In the genomic region with DNA sequence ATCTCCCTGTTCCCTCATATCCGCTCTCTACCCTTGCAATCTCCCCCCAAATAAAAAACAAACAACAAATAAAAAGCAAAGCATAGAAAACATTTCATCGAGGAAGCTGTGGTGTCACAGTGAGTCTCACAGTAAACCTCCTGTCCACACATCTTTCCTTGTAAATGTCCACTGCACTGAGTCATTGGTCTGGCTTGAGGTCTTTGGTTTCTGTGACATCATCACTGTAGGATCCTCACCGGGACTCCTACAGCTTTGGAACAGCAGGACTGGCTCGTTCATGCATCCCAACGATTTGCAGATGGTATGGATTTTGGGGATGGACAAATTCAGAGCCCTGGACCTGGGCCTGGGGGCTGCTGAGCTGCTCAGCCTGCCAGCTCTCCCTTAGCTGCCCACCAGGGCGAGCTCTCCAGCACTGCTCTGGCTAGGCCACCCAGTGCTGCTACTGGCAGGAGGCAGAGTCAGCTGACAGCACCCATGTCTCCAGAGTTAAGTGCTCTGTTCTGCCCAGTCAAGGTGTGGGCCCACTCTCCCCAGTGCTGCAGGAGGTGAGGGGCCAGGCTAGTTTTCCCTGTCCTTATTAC, we compare ENCODE assay signal across 7 mouse cellular contexts. TPM values are rescaled to one million over a fixed set of nuclear protein-coding genes. Genes with fewer than 3 reads are reported as not detected.
DNase-seq lines count a peak whose midpoint lies in the region; ATAC-seq and TF ChIP-seq lines count a peak whose summit lies in the region.
"Not testable (repeated sequence)": the region's sequence is repeated elsewhere in the genome, so short reads cannot be mapped to it uniquely, and the experiment has no call there.

No protein-coding gene starts in this region.

- not testable (repeated sequence) for H3K27me3 ChIP-seq in heart, adult 2 months (ENCODE audit: control insufficient read depth, insufficient read depth, low read length); kidney, postnatal 0 days (ENCODE audit: insufficient read depth, low read length); liver, embryonic 14.5 days (ENCODE audit: control insufficient read depth, insufficient read depth, low read length); midbrain, embryonic 13.5 days; stomach, postnatal 0 days (ENCODE audit: control insufficient read depth, insufficient read depth, low read length)

- not testable (repeated sequence) for H3K4me2 ChIP-seq in kidney, postnatal 0 days (ENCODE audit: low read length); liver, embryonic 14.5 days (ENCODE audit: low read depth); midbrain, embryonic 13.5 days (replicated peaks); stomach, postnatal 0 days (replicated peaks; ENCODE audit: low read depth)

- intact Hi-C loops in heart, adult 2 months (cut with DNase I) = not testable (repeated sequence)

- H3K36me3 ChIP-seq in heart, adult 2 months (ENCODE audit: control insufficient read depth, insufficient read depth, low read length); liver, embryonic 14.5 days (replicated peaks; ENCODE audit: control insufficient read depth, insufficient read depth, low read depth): not testable (repeated sequence)
- peaks cover 25% of the 10 kb centered on the region for H3K36me3 ChIP-seq in kidney, postnatal 0 days (ENCODE audit: insufficient read depth, low read length)
- H3K36me3 ChIP-seq in midbrain, embryonic 13.5 days = peaks cover 21% of the 10 kb centered on the region
- H3K36me3 ChIP-seq in stomach, postnatal 0 days (ENCODE audit: control insufficient read depth, insufficient read depth, low read length) = peaks cover 11% of the 10 kb centered on the region; the same call in 1 of the 2 replicates

- DNase-seq in adrenal gland, adult 2 months = peak; percentile 41
- DNase-seq in heart, adult 2 months; kidney, postnatal 0 days (ENCODE audit: low spot score); liver, embryonic 14.5 days (ENCODE audit: low read depth in 3 of 3, low spot score in 3 of 3): not testable (repeated sequence)
- DNase-seq in stomach, postnatal 0 days (ENCODE audit: low spot score) = peak; percentile 21

- H3K4me1 ChIP-seq in embryonic fibroblast, embryonic 13.5 days (ENCODE audit: control insufficient read depth, insufficient read depth, low read length); heart, adult 2 months (ENCODE audit: control insufficient read depth, insufficient read depth, low read length); kidney, postnatal 0 days (replicated peaks; ENCODE audit: insufficient read depth, low read length); liver, embryonic 14.5 days (replicated peaks; ENCODE audit: control insufficient read depth in 2 of 2, insufficient read depth in 2 of 2, low read length in 1 of 2); midbrain, embryonic 13.5 days (replicated peaks); stomach, postnatal 0 days (replicated peaks; ENCODE audit: control insufficient read depth, insufficient read depth): not testable (repeated sequence)

- 63% methylated on average over 6 of the region's 6 CpGs for WGBS in heart, adult 2 months
- WGBS in kidney, postnatal 0 days = 63% methylated on average over 6 of the region's 6 CpGs
- WGBS in liver, embryonic 14.5 days (ENCODE audit: insufficient replicate concordance) = 62% methylated on average over 6 of the region's 6 CpGs
- WGBS in midbrain, embryonic 13.5 days = 76% methylated on average over 6 of the region's 6 CpGs
- WGBS in stomach, postnatal 0 days = 60% methylated on average over 6 of the region's 6 CpGs

- TF ChIP-seq POLR2A in embryonic fibroblast, embryonic 13.5 days (IDR thresholded peaks at IDR 0.05; ENCODE audit: low read depth, low read length); heart, adult 2 months (IDR thresholded peaks at IDR 0.05; ENCODE audit: insufficient read depth, low read depth, low read length): not testable (repeated sequence)

- H3K79me2 ChIP-seq in heart, adult 2 months (replicated peaks; ENCODE audit: control insufficient read depth, insufficient read depth, low read length) = not testable (repeated sequence)

- not testable (repeated sequence) for H3K4me3 ChIP-seq in embryonic fibroblast, embryonic 13.5 days (ENCODE audit: insufficient read depth, low read length); heart, adult 2 months; kidney, postnatal 0 days (replicated peaks; ENCODE audit: low read depth, low read length); liver, embryonic 14.5 days (ENCODE audit: insufficient read depth in 1 of 2, low read depth in 2 of 2, low read length in 2 of 2); midbrain, embryonic 13.5 days (replicated peaks); stomach, postnatal 0 days (ENCODE audit: low read depth, low read length)

- ATAC-seq in kidney, postnatal 0 days (replicated peaks; ENCODE audit: low FRiP score, low read depth) = 0 out of 2 replicates have a peak, but pooled peaks have one; percentile 57
- ATAC-seq in liver, embryonic 14.5 days (ENCODE audit: insufficient read depth) = 0 out of 2 replicates have a peak, but pooled peaks have one; percentile 18
- 0 out of 2 replicates have a peak, but pooled peaks have one; percentile 57 for ATAC-seq in midbrain, embryonic 13.5 days
- 0 out of 2 replicates have a peak, but pooled peaks have one; percentile 30 for ATAC-seq in stomach, postnatal 0 days (ENCODE audit: low FRiP score, low TSS enrichment)

- H3K9ac ChIP-seq in heart, adult 2 months (ENCODE audit: low read depth, low read length); kidney, postnatal 0 days (ENCODE audit: low read depth, low read length); liver, embryonic 14.5 days (replicated peaks); stomach, postnatal 0 days (ENCODE audit: low read length): not testable (repeated sequence)
- 0 out of 2 replicates have a peak overlapping the region, but pooled peaks have one; percentile 23 for H3K9ac ChIP-seq in midbrain, embryonic 13.5 days (replicated peaks)

- peak overlapping the region; percentile 27; the same call in 1 of the 2 replicates for H3K27ac ChIP-seq in embryonic fibroblast, embryonic 13.5 days (ENCODE audit: insufficient read depth, low read length)
- not testable (repeated sequence) for H3K27ac ChIP-seq in heart, adult 2 months; kidney, postnatal 0 days; liver, embryonic 14.5 days; midbrain, embryonic 13.5 days; stomach, postnatal 0 days (replicated peaks)

- TF ChIP-seq CTCF in embryonic fibroblast, embryonic 13.5 days (IDR thresholded peaks at IDR 0.05; ENCODE audit: borderline replicate concordance, insufficient read depth, low read length); liver, embryonic 14.5 days (IDR thresholded peaks at IDR 0.05; ENCODE audit: low read depth): not testable (repeated sequence)
- TF ChIP-seq CTCF in heart, adult 2 months (IDR thresholded peaks at IDR 0.05) = peak; percentile 17; the same call in 1 of the 2 replicates
- TF ChIP-seq CTCF in kidney, postnatal 0 days (IDR thresholded peaks at IDR 0.05; ENCODE audit: low read depth) = peak; percentile 46; the same call in 1 of the 2 replicates
- peak; percentile 41 for TF ChIP-seq CTCF in stomach, postnatal 0 days (IDR thresholded peaks at IDR 0.05; ENCODE audit: low read depth)

- TF ChIP-seq EP300 in heart, adult 2 months (IDR thresholded peaks at IDR 0.05; ENCODE audit: insufficient read depth, low read depth, low read length); liver, embryonic 14.5 days (IDR thresholded peaks at IDR 0.05; ENCODE audit: low read depth); stomach, postnatal 0 days (optimal IDR thresholded peaks at IDR 0.05): not testable (repeated sequence)

- H3K9me3 ChIP-seq in kidney, postnatal 0 days (replicated peaks; ENCODE audit: low read length); liver, embryonic 14.5 days (ENCODE audit: control insufficient read depth, low read length); midbrain, embryonic 13.5 days; stomach, postnatal 0 days (ENCODE audit: control insufficient read depth, low read length): not testable (repeated sequence)

RNA-seq across cellular contexts. Expression of a gene that starts 14.0 kb away (rescaled TPM):
- total RNA-seq in adrenal gland, adult 2 months (2021) = 10 to 100 TPM; 14.1 to 17.0 TPM
- polyA plus RNA-seq in adrenal gland, adult 2 months (2012; rRNA removed) = 5.8 and 6.0 TPM in 2 replicates
- polyA plus RNA-seq in embryonic fibroblast, embryonic 13.5 days (2011; ENCODE audit: insufficient read length, low read depth, missing spikeins) = 11.8 and 12.9 TPM in 2 replicates
- total RNA-seq in heart, adult 2 months (2021) = 10 to 100 TPM; 11.4 to 12.0 TPM
- 6.9 and 11.7 TPM in 2 replicates for polyA plus RNA-seq in heart, adult 2 months (2012; rRNA removed)
- 12.0 and 13.9 TPM in 2 replicates for polyA plus RNA-seq in kidney, postnatal 0 days (2015; fragmentation: Nextera tagmentation; extraction: Ambion mirVana)
- polyA plus RNA-seq in liver, embryonic 14.5 days (2012; rRNA removed) = 3.1 and 4.0 TPM in 2 replicates
- 3.4 and 4.2 TPM in 2 replicates for polyA plus RNA-seq in liver, embryonic 14.5 days (2014; fragmentation: Nextera tagmentation; extraction: Ambion mirVana)
- polyA plus RNA-seq in midbrain, embryonic 13.5 days (2015; fragmentation: Nextera tagmentation; extraction: Ambion mirVana) = 15.9 and 16.7 TPM in 2 replicates
- 6.4 and 6.9 TPM in 2 replicates for polyA plus RNA-seq in stomach, postnatal 0 days (2015; fragmentation: Nextera tagmentation; extraction: Ambion mirVana)

RNA-seq across cellular contexts. Expression of a gene that starts 14.1 kb away (rescaled TPM):
- total RNA-seq in adrenal gland, adult 2 months (2021) = 1 to 10 TPM; 7.7 to 8.8 TPM
- polyA plus RNA-seq in adrenal gland, adult 2 months (2012; rRNA removed) = 1.6 and 2.1 TPM in 2 replicates
- polyA plus RNA-seq in embryonic fibroblast, embryonic 13.5 days (2011; ENCODE audit: insufficient read length, low read depth, missing spikeins) = 9.4 and 15.0 TPM in 2 replicates
- 1 to 10 TPM; 4.4 to 5.4 TPM for total RNA-seq in heart, adult 2 months (2021)
- 2.8 and 4.4 TPM in 2 replicates for polyA plus RNA-seq in heart, adult 2 months (2012; rRNA removed)
- 5.2 and 6.0 TPM in 2 replicates for polyA plus RNA-seq in kidney, postnatal 0 days (2015; fragmentation: Nextera tagmentation; extraction: Ambion mirVana)
- 2.6 and 3.4 TPM in 2 replicates for polyA plus RNA-seq in liver, embryonic 14.5 days (2012; rRNA removed)
- 4.2 and 5.5 TPM in 2 replicates for polyA plus RNA-seq in liver, embryonic 14.5 days (2014; fragmentation: Nextera tagmentation; extraction: Ambion mirVana)
- 15.4 and 16.5 TPM in 2 replicates for polyA plus RNA-seq in midbrain, embryonic 13.5 days (2015; fragmentation: Nextera tagmentation; extraction: Ambion mirVana)
- 2.2 and 2.9 TPM in 2 replicates for polyA plus RNA-seq in stomach, postnatal 0 days (2015; fragmentation: Nextera tagmentation; extraction: Ambion mirVana)

RNA-seq across cellular contexts. Expression of a gene that starts 21.0 kb away (rescaled TPM):
- 100 to 1,000 TPM; 161 to 168 TPM for total RNA-seq in adrenal gland, adult 2 months (2021)
- 88.7 and 116 TPM in 2 replicates for polyA plus RNA-seq in adrenal gland, adult 2 months (2012; rRNA removed)
- polyA plus RNA-seq in embryonic fibroblast, embryonic 13.5 days (2011; ENCODE audit: insufficient read length, low read depth, missing spikeins) = 179 and 242 TPM in 2 replicates
- 100 to 1,000 TPM; 143 to 167 TPM for total RNA-seq in heart, adult 2 months (2021)
- 117 and 173 TPM in 2 replicates for polyA plus RNA-seq in heart, adult 2 months (2012; rRNA removed)
- 57.7 and 131 TPM in 2 replicates for polyA plus RNA-seq in kidney, postnatal 0 days (2015; fragmentation: Nextera tagmentation; extraction: Ambion mirVana)
- polyA plus RNA-seq in liver, embryonic 14.5 days (2012; rRNA removed) = 68.4 and 86.5 TPM in 2 replicates
- polyA plus RNA-seq in liver, embryonic 14.5 days (2014; fragmentation: Nextera tagmentation; extraction: Ambion mirVana) = 16.3 and 27.0 TPM in 2 replicates
- 78.7 and 82.5 TPM in 2 replicates for polyA plus RNA-seq in midbrain, embryonic 13.5 days (2015; fragmentation: Nextera tagmentation; extraction: Ambion mirVana)
- polyA plus RNA-seq in stomach, postnatal 0 days (2015; fragmentation: Nextera tagmentation; extraction: Ambion mirVana) = 57.6 and 81.6 TPM in 2 replicates
